7 mouse cellular contexts compared by ENCODE assay signal in the genomic region with DNA sequence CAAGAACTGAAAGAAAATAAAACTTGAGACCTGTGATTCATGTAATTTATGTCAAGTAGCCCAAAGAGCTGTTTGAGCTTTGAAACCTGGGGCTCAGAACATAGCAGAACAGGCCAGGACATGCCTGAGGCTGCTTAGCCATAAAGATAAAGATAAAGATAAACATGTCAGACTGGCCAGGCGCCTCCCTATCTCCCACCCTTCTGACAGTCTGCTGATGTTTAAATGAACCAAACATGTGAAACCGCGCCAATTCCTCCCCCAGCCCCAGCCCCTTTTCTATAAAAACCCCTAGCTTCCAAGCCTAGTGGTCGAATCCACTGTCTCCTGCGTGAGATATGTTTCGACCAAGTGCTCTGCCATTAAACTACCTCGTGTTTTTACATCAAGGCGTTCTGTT.
DNase-seq lines count a peak whose midpoint lies in the region.

No protein-coding gene starts in this region.

- DNase-seq in cerebellum, adult 11 months: peak; percentile 24
- peak; percentile 10 to 12 for DNase-seq in cerebellum, adult 18-20 months
- peak; percentile 23 for DNase-seq in cerebellum, adult 8-10 months
- DNase-seq in cerebellum, adult 9-11 months: peak; percentile 62
- DNase-seq in heart, adult 11 months: peak; percentile 70
- peak; percentile 3 for DNase-seq in kidney, postnatal 10 days
- peak; percentile 2 for DNase-seq in right cerebral cortex, postnatal 4 days

Comparison
In these comparisons a context has a peak if more than half of its experiments do, and no peak if none do; other contexts are left out.
1. Peak in every context shown above with its lines: DNase-seq.
2. DNase-seq: peak in every context shown above with its lines; median percentile 70 in heart, adult 11 months; 62 in cerebellum, adult 9-11 months; 24 in cerebellum, adult 11 months; 23 in cerebellum, adult 8-10 months; 11 in cerebellum, adult 18-20 months; 3 in kidney, postnatal 10 days; 2 in right cerebral cortex, postnatal 4 days.